Mouse (Mus musculus) embryo, embryonic 11.5 days (tissue): ENCODE results near the gene Drc7.

Experiments used
- DNase-seq: peaks from one replicate; pipeline ENCODE4 v3.0.0-alpha.2; 2012; ENCODE audit warnings: low read depth, low spot score

The Drc7 gene

GRCm38 (mm10) chr8:95054927-95055510 is at the start of gene Drc7:
Gene Drc7 (plus strand): TSS chr8:95055103.
- peak; percentile 9 for DNase-seq

GRCm38 (mm10) chr8:95012442-95012919 is 42.4 kb upstream of the Drc7 start:
- no peak for DNase-seq

- DNase-seq, result no peak
Observed at GRCm38 (mm10) chr8:95015866-95016265, 39.0 kb upstream of the Drc7 start.

GRCm38 (mm10) chr8:95016684-95017083 is 38.2 kb upstream of the Drc7 start:
- no peak for DNase-seq

GRCm38 (mm10) chr8:95017451-95017850 is 37.5 kb upstream of the Drc7 start, which contains the start of gene Adgrg3:
Gene Adgrg3 (plus strand): TSS chr8:95017692.
- DNase-seq, result no peak

GRCm38 (mm10) chr8:95017969-95018635 is 36.8 kb upstream of the Drc7 start:
- DNase-seq, result no peak

- no peak for DNase-seq
Observed at GRCm38 (mm10) chr8:95020293-95020777, 34.6 kb upstream of the Drc7 start.

- DNase-seq, result no peak
Observed at GRCm38 (mm10) chr8:95020821-95021220, 34.1 kb upstream of the Drc7 start.

- no peak for DNase-seq
Observed at GRCm38 (mm10) chr8:95023201-95023600, 31.7 kb upstream of the Drc7 start.

GRCm38 (mm10) chr8:95024387-95024786 is 30.5 kb upstream of the Drc7 start:
- DNase-seq, result no peak

GRCm38 (mm10) chr8:95025421-95025820 is 29.5 kb upstream of the Drc7 start:
- no peak for DNase-seq

GRCm38 (mm10) chr8:95028391-95028790 is 26.5 kb upstream of the Drc7 start:
- peak; percentile 41 for DNase-seq

GRCm38 (mm10) chr8:95037106-95037925 is 17.6 kb upstream of the Drc7 start:
- DNase-seq, result no peak

GRCm38 (mm10) chr8:95041883-95042784 is 12.8 kb upstream of the Drc7 start:
- no peak for DNase-seq

GRCm38 (mm10) chr8:95044811-95045210 is 10.1 kb upstream of the Drc7 start:
- no peak for DNase-seq

GRCm38 (mm10) chr8:95046982-95047381 is 7.9 kb upstream of the Drc7 start:
- no peak for DNase-seq

GRCm38 (mm10) chr8:95047884-95048680 is 6.8 kb upstream of the Drc7 start:
- no peak for DNase-seq

- DNase-seq, result no peak
Observed at GRCm38 (mm10) chr8:95049636-95050035, 5.3 kb upstream of the Drc7 start.

GRCm38 (mm10) chr8:95054438-95054837 is 465 bp upstream of the Drc7 start:
- no peak for DNase-seq

GRCm38 (mm10) chr8:95056414-95056813 is 1.5 kb downstream of the Drc7 start:
- no peak for DNase-seq
